Mouse (Mus musculus) retina, postnatal 7 days (tissue): ENCODE results near the gene Ifi213.
"Not testable (repeated sequence)": the region's sequence is repeated elsewhere in the genome, so short reads cannot be mapped to it uniquely, and the experiment has no call there.

Source experiments
- DNase-seq: peaks from one replicate; pipeline ENCODE4 v3.0.0-alpha.2; 2012; ENCODE audit warnings: low read depth, low spot score

The Ifi213 gene

DNA sequence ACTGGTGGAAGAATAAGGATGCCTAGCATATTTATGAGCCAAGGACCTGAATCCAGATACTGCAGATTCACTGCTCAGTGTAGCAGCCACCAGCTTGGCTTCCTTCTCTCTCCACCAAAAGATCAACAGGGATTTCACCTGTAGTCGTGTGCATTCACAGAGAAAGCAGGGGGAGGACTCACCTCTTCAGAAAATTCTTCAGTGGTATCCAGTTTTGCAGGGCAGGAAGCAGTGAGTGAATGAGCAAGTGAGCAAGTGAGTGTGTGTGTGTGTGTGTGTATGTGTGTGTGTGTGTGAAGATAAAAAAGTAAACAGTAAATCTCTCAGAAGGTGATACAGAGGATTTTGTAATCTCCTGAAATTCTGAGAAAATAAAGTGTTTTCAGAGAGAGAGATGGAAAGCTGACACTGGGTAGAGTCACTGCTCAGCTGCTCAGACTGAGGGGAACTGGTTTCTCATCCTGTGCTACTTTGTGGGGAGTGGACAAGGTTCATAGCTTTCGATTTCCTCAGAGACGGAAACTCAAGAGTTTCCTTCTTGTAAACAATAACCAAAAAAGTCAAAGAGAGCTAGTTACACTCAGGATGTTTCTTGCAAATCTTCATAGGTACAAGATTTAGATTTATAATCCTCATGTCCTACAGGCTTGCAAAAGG lies at the start of gene Ifi213:
Gene Ifi213, minus strand, starts transcription at position 437 of the 657 bp plus-strand sequence.
- DNase-seq, result not testable (repeated sequence)

DNA sequence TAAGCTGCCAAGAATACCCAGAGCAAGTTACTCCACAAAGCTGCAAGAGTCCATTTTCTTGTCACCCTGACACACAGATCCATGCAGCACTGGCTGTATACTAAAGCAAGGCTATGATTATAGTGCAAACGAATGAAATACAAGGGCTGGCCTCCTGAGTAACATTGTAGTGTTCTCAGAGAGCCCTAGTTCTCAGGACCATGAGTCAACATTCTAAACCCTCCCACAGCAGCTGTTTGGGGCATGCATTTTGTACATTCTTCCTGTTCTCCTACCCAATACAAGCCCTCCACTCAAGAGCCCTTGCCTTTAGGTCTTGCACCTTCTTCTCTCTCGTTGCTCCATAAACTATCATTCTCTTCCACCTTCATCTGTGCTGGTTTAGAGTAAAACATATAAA lies 46.3 kb upstream of the Ifi213 start:
- no peak for DNase-seq

- DNase-seq, result no peak
Measured at GRCm38 (mm10) chr1:173633969-173634645, 35.0 kb upstream of the Ifi213 start.

- not testable (repeated sequence) for DNase-seq
Measured at GRCm38 (mm10) chr1:173630622-173631021, 31.5 kb upstream of the Ifi213 start, which contains the start of gene Ifi209. Gene Ifi209, plus strand, starts transcription at chr1:173630917.

- DNase-seq, result no peak
Measured at GRCm38 (mm10) chr1:173626686-173627085, 27.6 kb upstream of the Ifi213 start.

GRCm38 (mm10) chr1:173624052-173624451 lies 25.0 kb upstream of the Ifi213 start:
- DNase-seq, result no peak

DNA sequence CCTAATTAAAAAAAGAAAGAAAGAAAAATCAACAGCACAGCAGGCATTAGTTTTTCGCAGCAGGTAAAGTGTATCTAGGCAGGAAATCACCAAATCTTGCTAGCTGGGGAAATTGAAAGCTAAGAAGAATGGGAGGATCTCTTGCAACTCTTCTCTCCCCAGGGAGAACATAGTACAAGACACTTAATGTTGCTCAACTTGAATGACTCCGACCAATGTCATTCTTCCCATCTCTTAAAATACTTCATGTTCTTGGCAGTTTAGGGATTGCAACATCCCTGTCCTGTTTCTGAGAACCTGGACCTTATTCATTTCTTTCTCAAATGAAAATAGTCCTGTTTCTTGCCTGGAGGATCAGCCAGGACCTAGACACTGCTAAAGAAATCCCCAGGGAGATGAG lies 23.1 kb upstream of the Ifi213 start:
- DNase-seq, result not testable (repeated sequence)

DNA sequence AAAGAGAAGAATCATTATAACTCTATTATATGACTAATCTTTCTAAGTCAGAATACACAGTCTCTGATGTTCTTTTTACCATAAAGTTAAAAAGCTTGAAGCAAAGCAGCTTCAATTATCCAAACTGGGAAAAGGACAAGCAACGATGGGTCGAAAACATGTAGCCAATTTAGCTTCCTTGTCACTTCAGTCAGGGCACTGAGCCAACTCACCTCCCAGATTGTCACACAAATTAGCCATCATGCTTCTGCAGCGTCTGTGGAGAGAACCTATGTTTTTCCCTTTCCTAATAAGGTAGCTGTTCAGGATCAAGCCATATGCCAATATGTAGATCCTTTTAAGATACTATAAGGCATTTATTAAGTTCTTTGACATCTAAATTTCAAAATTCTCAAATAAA lies 11.2 kb upstream of the Ifi213 start:
- not testable (repeated sequence) for DNase-seq

DNA sequence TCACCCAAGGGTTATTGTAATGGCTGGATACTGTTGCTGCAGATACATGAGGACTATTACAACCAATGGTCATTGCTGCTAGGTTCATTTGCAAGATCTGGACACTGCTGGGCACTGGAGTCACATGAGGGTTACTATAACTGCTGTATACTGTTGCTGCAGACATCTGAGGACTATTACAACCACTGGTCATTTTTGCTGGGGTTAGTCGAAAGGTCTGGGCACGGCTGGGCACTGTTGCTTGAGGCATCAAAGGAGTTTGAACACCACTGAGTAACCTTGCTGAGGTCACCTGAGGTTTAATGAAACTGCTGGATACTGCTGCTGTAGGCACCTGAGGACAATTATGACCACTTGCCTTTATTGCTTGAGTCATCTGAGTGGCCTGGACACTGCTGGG lies 9.4 kb downstream of the Ifi213 start:
- not testable (repeated sequence) for DNase-seq

GRCm38 (mm10) chr1:173579921-173580585 lies 19.0 kb downstream of the Ifi213 start:
- no peak for DNase-seq

DNA sequence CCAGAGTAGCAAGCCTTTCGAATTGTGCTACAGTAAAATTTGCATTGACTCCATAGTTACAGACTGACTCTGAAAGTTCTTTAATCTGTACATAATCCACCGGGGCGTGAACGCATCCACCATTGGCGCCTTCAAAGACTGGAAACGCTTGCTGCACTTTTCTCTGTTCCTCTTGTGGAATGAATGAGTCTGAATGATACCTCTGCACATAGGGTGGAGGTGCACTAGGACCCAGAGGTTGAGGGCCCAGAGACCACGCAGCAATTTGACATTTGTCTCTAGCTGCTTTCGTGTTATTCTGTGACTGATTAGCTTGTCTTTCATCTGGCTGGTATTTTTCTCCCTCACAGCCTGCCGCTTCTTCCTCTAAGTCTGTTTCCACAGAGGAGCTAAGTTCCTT lies 20.0 kb downstream of the Ifi213 start:
- DNase-seq, result no peak

GRCm38 (mm10) chr1:173550491-173551050 lies 48.5 kb downstream of the Ifi213 start:
- DNase-seq, result not testable (repeated sequence)

DNA sequence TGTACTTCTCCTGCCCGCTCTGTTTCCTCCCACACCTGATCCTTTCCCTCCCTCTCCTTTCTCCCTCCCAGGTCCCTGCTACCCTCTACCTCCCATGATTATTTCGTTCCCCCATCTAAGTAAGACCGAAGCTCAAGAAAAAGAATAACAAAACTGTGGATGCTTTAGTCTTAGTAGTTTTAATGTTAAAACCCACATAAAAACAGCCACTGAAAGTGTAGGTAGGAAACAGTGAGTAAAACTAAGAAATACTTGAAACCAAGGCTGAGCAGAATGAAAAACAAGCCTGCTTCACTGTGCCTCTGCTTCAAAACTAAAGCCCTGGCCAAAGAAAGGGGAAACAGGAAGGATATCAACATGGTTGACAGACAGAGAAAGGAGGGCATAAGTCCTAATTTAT lies 50.3 kb downstream of the Ifi213 start:
- DNase-seq, result not testable (repeated sequence)

GRCm38 (mm10) chr1:173535791-173536190 lies 63.3 kb downstream of the Ifi213 start, which contains the start of gene Ifi214:
Gene Ifi214, minus strand, starts transcription at chr1:173535957.
- DNase-seq, result not testable (repeated sequence)

- no peak for DNase-seq
Measured at GRCm38 (mm10) chr1:173521452-173521851, 77.6 kb downstream of the Ifi213 start.
